Mouse (Mus musculus): ENCODE data around the gene Rab1a. TPM values are rescaled to one million over a fixed set of nuclear protein-coding genes. Genes with fewer than 3 reads are reported as not detected.

Rab1a gene
- polyA plus RNA-seq, 1 experiment from 2014 or later: 368 TPM

- Histone ChIP-seq H3K36me3 (ENCODE audit: control insufficient read depth, insufficient read depth, low read length) (peaks cover 24% of the 10 kb centered on the region), H3K27ac (ENCODE audit: low read length) (peak overlapping the region; percentile 36), H3K4me1 (ENCODE audit: control insufficient read depth, insufficient read depth, low read length) (no peaks in the 10 kb centered on the region), H3K9me3 (ENCODE audit: control insufficient read depth, low read length) (no peaks in the 10 kb centered on the region), H3K4me3 (ENCODE audit: low read length) (no peak overlapping the region), H3K9ac (ENCODE audit: low read depth, low read length) (no peak overlapping the region), H3K27me3 (replicated peaks; ENCODE audit: control insufficient read depth, insufficient read depth, low read length) (no peaks in the 10 kb centered on the region), H3K4me2 (ENCODE audit: low read depth, low read length) (no peak overlapping the region)
- ATAC-seq: peak; percentile 57
- 58% methylated on average over 8 of the region's 8 CpGs for WGBS
Measured at GRCm38 (mm10) chr11:20231128-20231878, 30.1 kb downstream of the Rab1a start.

GRCm38 (mm10) chr11:20232016-20232755, 31.0 kb downstream of the Rab1a start:
- Histone ChIP-seq H3K4me1 (ENCODE audit: control insufficient read depth, insufficient read depth, low read length) (no peaks in the 10 kb centered on the region), H3K27ac (ENCODE audit: low read length) (0 out of 2 replicates have a peak overlapping the region, but pooled peaks have one; percentile 17), H3K4me2 (ENCODE audit: low read depth, low read length) (no peak overlapping the region), H3K36me3 (ENCODE audit: control insufficient read depth, insufficient read depth, low read length) (peaks cover 28% of the 10 kb centered on the region), H3K9me3 (ENCODE audit: control insufficient read depth, low read length) (no peaks in the 10 kb centered on the region), H3K27me3 (replicated peaks; ENCODE audit: control insufficient read depth, insufficient read depth, low read length) (no peaks in the 10 kb centered on the region), H3K4me3 (ENCODE audit: low read length) (no peak overlapping the region), H3K9ac (ENCODE audit: low read depth, low read length) (no peak overlapping the region)
- ATAC-seq: no peak
- 72% methylated on average over 4 of the region's 5 CpGs for WGBS

GRCm38 (mm10) chr11:20234233-20234632, 33.0 kb downstream of the Rab1a start:
- no peaks in the 10 kb centered on the region for H3K4me1 ChIP-seq (ENCODE audit: control insufficient read depth, insufficient read depth, low read length)
- no peak overlapping the region for H3K27ac ChIP-seq (ENCODE audit: low read length)
- no peak overlapping the region for H3K9ac ChIP-seq (ENCODE audit: low read depth, low read length)
- H3K4me2 ChIP-seq (ENCODE audit: low read depth, low read length): no peak overlapping the region
- H3K36me3 ChIP-seq (ENCODE audit: control insufficient read depth, insufficient read depth, low read length): peaks cover 26% of the 10 kb centered on the region
- H3K4me3 ChIP-seq (ENCODE audit: low read length): no peak overlapping the region
- no peak for ATAC-seq
- WGBS: 74% methylated on average over 3 of the region's 3 CpGs
- no peaks in the 10 kb centered on the region for H3K9me3 ChIP-seq (ENCODE audit: control insufficient read depth, low read length)
- no peaks in the 10 kb centered on the region for H3K27me3 ChIP-seq (replicated peaks; ENCODE audit: control insufficient read depth, insufficient read depth, low read length)

GRCm38 (mm10) chr11:20237018-20237417, 35.8 kb downstream of the Rab1a start:
- H3K9me3 ChIP-seq (ENCODE audit: control insufficient read depth, low read length): no peaks in the 10 kb centered on the region
- no peaks in the 10 kb centered on the region for H3K4me1 ChIP-seq (ENCODE audit: control insufficient read depth, insufficient read depth, low read length)
- H3K27me3 ChIP-seq (replicated peaks; ENCODE audit: control insufficient read depth, insufficient read depth, low read length): no peaks in the 10 kb centered on the region
- WGBS: 91% methylated on average over 7 of the region's 7 CpGs
- H3K4me3 ChIP-seq (ENCODE audit: low read length): no peak overlapping the region
- H3K9ac ChIP-seq (ENCODE audit: low read depth, low read length): no peak overlapping the region
- H3K27ac ChIP-seq (ENCODE audit: low read length): no peak overlapping the region
- ATAC-seq: no peak
- no peak overlapping the region for H3K4me2 ChIP-seq (ENCODE audit: low read depth, low read length)
- peaks cover 32% of the 10 kb centered on the region for H3K36me3 ChIP-seq (ENCODE audit: control insufficient read depth, insufficient read depth, low read length)

- no peaks in the 10 kb centered on the region for H3K9me3 ChIP-seq (ENCODE audit: control insufficient read depth, low read length)
- no peak overlapping the region for H3K9ac ChIP-seq (ENCODE audit: low read depth, low read length)
- H3K36me3 ChIP-seq (ENCODE audit: control insufficient read depth, insufficient read depth, low read length): peaks cover 32% of the 10 kb centered on the region
- no peaks in the 10 kb centered on the region for H3K27me3 ChIP-seq (replicated peaks; ENCODE audit: control insufficient read depth, insufficient read depth, low read length)
- no peak overlapping the region for H3K4me2 ChIP-seq (ENCODE audit: low read depth, low read length)
- ATAC-seq: no peak
- 94% methylated on average over 3 of the region's 3 CpGs for WGBS
- no peak overlapping the region for H3K27ac ChIP-seq (ENCODE audit: low read length)
- H3K4me3 ChIP-seq (ENCODE audit: low read length): no peak overlapping the region
- 0 out of 2 replicates have a peak, but pooled peaks cover 3% of the 10 kb centered on the region for H3K4me1 ChIP-seq (ENCODE audit: control insufficient read depth, insufficient read depth, low read length)
Measured at GRCm38 (mm10) chr11:20237976-20238375, 36.7 kb downstream of the Rab1a start.

- Histone ChIP-seq H3K4me1 (ENCODE audit: control insufficient read depth, insufficient read depth, low read length) (peaks cover 9% of the 10 kb centered on the region; the same call in 1 of the 2 replicates), H3K27ac (ENCODE audit: low read length) (no peak overlapping the region), H3K4me3 (ENCODE audit: low read length) (no peak overlapping the region), H3K36me3 (ENCODE audit: control insufficient read depth, insufficient read depth, low read length) (peaks cover 27% of the 10 kb centered on the region), H3K9me3 (ENCODE audit: control insufficient read depth, low read length) (no peaks in the 10 kb centered on the region), H3K4me2 (ENCODE audit: low read depth, low read length) (no peak overlapping the region), H3K9ac (ENCODE audit: low read depth, low read length) (no peak overlapping the region), H3K27me3 (replicated peaks; ENCODE audit: control insufficient read depth, insufficient read depth, low read length) (no peaks in the 10 kb centered on the region)
- WGBS: 89% methylated on average over 9 of the region's 9 CpGs
- no peak for ATAC-seq
Measured at GRCm38 (mm10) chr11:20239279-20239861, 38.1 kb downstream of the Rab1a start.

- Histone ChIP-seq H3K27me3 (replicated peaks; ENCODE audit: control insufficient read depth, insufficient read depth, low read length) (no peaks in the 10 kb centered on the region), H3K4me2 (ENCODE audit: low read depth, low read length) (no peak overlapping the region), H3K9ac (ENCODE audit: low read depth, low read length) (no peak overlapping the region)
Measured at GRCm38 (mm10) chr11:20240331-20240730, 39.1 kb downstream of the Rab1a start.

GRCm38 (mm10) chr11:20241311-20241710, 40.1 kb downstream of the Rab1a start:
- Histone ChIP-seq H3K27me3 (replicated peaks; ENCODE audit: control insufficient read depth, insufficient read depth, low read length) (no peaks in the 10 kb centered on the region), H3K9me3 (ENCODE audit: control insufficient read depth, low read length) (no peaks in the 10 kb centered on the region), H3K4me3 (ENCODE audit: low read length) (no peak overlapping the region), H3K36me3 (ENCODE audit: control insufficient read depth, insufficient read depth, low read length) (peaks cover 27% of the 10 kb centered on the region), H3K9ac (ENCODE audit: low read depth, low read length) (no peak overlapping the region), H3K27ac (ENCODE audit: low read length) (no peak overlapping the region), H3K4me2 (ENCODE audit: low read depth, low read length) (no peak overlapping the region), H3K4me1 (ENCODE audit: control insufficient read depth, insufficient read depth, low read length) (peaks cover 13% of the 10 kb centered on the region; the same call in 1 of the 2 replicates)
- 95% methylated on average over 7 of the region's 7 CpGs for WGBS
- ATAC-seq: no peak

More at GRCm38 (mm10) chr11:20240331-20240730, 39.1 kb downstream of the Rab1a start:
- Histone ChIP-seq H3K4me3 (ENCODE audit: low read length) (no peak overlapping the region), H3K27ac (ENCODE audit: low read length) (no peak overlapping the region), H3K36me3 (ENCODE audit: control insufficient read depth, insufficient read depth, low read length) (peaks cover 29% of the 10 kb centered on the region), H3K4me1 (ENCODE audit: control insufficient read depth, insufficient read depth, low read length) (peaks cover 13% of the 10 kb centered on the region; the same call in 1 of the 2 replicates), H3K9me3 (ENCODE audit: control insufficient read depth, low read length) (no peaks in the 10 kb centered on the region)
- 71% methylated on average over 5 of the region's 5 CpGs for WGBS
- no peak for ATAC-seq

GRCm38 (mm10) chr11:20242366-20243056, 41.3 kb downstream of the Rab1a start:
- H3K9ac ChIP-seq (ENCODE audit: low read depth, low read length): no peak overlapping the region
- H3K27ac ChIP-seq (ENCODE audit: low read length): no peak overlapping the region
- 87% methylated on average over 6 of the region's 6 CpGs for WGBS
- H3K27me3 ChIP-seq (replicated peaks; ENCODE audit: control insufficient read depth, insufficient read depth, low read length): no peaks in the 10 kb centered on the region
- H3K9me3 ChIP-seq (ENCODE audit: control insufficient read depth, low read length): no peaks in the 10 kb centered on the region
- ATAC-seq: no peak
- peaks cover 22% of the 10 kb centered on the region for H3K36me3 ChIP-seq (ENCODE audit: control insufficient read depth, insufficient read depth, low read length)
- no peak overlapping the region for H3K4me2 ChIP-seq (ENCODE audit: low read depth, low read length)
- H3K4me3 ChIP-seq (ENCODE audit: low read length): no peak overlapping the region
- H3K4me1 ChIP-seq (ENCODE audit: control insufficient read depth, insufficient read depth, low read length): peaks cover 21% of the 10 kb centered on the region; the same call in 1 of the 2 replicates
